Mouse (Mus musculus) CH12.LX (cell line): ENCODE results near the gene Uck1. TPM values are rescaled to one million over a fixed set of nuclear protein-coding genes. Genes with fewer than 3 reads are reported as not detected.

Experiments used
- DNase-seq: peaks from one replicate; pipeline ENCODE4 v3.0.0-alpha.2; 2013; ENCODE audit errors: extremely low read depth
- H3K27ac ChIP-seq: 2 replicates; pipeline ENCODE4 v1.5.1; 2012; ENCODE audit warnings: low read depth, mild to moderate bottlenecking, control low read depth, moderate library complexity; ENCODE audit not compliant: insufficient read depth
- H3K27me3 ChIP-seq: replicated peaks from 2 replicates; pipeline ENCODE3; 2012; ENCODE audit warnings: inconsistent platforms
- H3K36me3 ChIP-seq, 2 experiments: replicated peaks in 1 of 2; 2 replicates each; pipeline versions ENCODE3 to v1.6.1; 2012; ENCODE audit warnings: inconsistent platforms in 1 of 2, low read length in 1 of 2, mild to moderate bottlenecking in 1 of 2, mixed read lengths in 1 of 2, moderate library complexity in 1 of 2; ENCODE audit not compliant: control insufficient read depth in 1 of 2, insufficient read depth in 1 of 2
- H3K4me1 ChIP-seq, 2 experiments: 2 replicates each; pipeline ENCODE4 v1.6.1; 2012; ENCODE audit warnings: inconsistent platforms in 1 of 2, moderate library complexity in 1 of 2; ENCODE audit not compliant: insufficient read depth in 2 of 2, control insufficient read depth in 1 of 2
- H3K4me2 ChIP-seq: 2 replicates; pipeline ENCODE4 v1.6.1; 2012; ENCODE audit warnings: low read depth, mild to moderate bottlenecking, control low read depth; ENCODE audit not compliant: poor library complexity, insufficient read depth, severe bottlenecking
- H3K4me3 ChIP-seq, 3 experiments: fragments of 150-350 bp in 1 of 3; sonication (generic) in 1 of 3; replicated peaks in 1 of 3; 2 replicates each; pipeline versions ENCODE3 to v1.5.1; 2011 to 2012; ENCODE audit warnings: low read depth in 2 of 3, low read length in 2 of 3, mild to moderate bottlenecking in 2 of 3, moderate library complexity in 2 of 3, control low read depth in 1 of 3, improper control_type of control experiment in 1 of 3, inconsistent platforms in 1 of 3, mixed read lengths in 1 of 3; ENCODE audit not compliant: poor library complexity in 1 of 3
- H3K79me2 ChIP-seq: replicated peaks from 2 replicates; pipeline ENCODE4 v1.6.1; 2012; ENCODE audit warnings: mild to moderate bottlenecking, moderate library complexity; ENCODE audit not compliant: control insufficient read depth, poor library complexity, insufficient read depth, severe bottlenecking; ENCODE audit errors: extremely low read depth
- H3K9ac ChIP-seq: 2 replicates; pipeline ENCODE4 v1.6.1; 2012; ENCODE audit warnings: low read depth, mild to moderate bottlenecking, control low read depth, moderate library complexity; ENCODE audit not compliant: insufficient read depth
- H3K9me3 ChIP-seq: replicated peaks from 2 replicates; pipeline ENCODE3; 2012; ENCODE audit warnings: low read length, inconsistent platforms, mixed read lengths
- E2F4 ChIP-seq: IDR thresholded peaks from 2 replicates; pipeline ENCODE4 v1.6.1; 2011; ENCODE audit warnings: low read depth, low read length, improper control_type of control experiment; ENCODE audit not compliant: insufficient replicate concordance
- EP300 ChIP-seq: IDR thresholded peaks from 2 replicates; pipeline ENCODE4 v1.6.1; 2011; ENCODE audit warnings: low read length, improper control_type of control experiment
- ETS1 ChIP-seq: conservative IDR thresholded peaks from 2 replicates; pipeline ENCODE4 v1.6.1; 2012; ENCODE audit warnings: low read depth, mild to moderate bottlenecking, inconsistent platforms, low read length, improper control_type of control experiment, moderate library complexity
- HCFC1 ChIP-seq: IDR thresholded peaks from 2 replicates; pipeline ENCODE4 v1.6.1; 2012; ENCODE audit warnings: low read depth, mild to moderate bottlenecking, inconsistent platforms, low read length, improper control_type of control experiment
- IRF4 ChIP-seq: IDR thresholded peaks from 2 replicates; pipeline ENCODE4 v1.6.1; 2014; ENCODE audit warnings: low read depth, mild to moderate bottlenecking, inconsistent platforms, low read length, improper control_type of control experiment
- JUND ChIP-seq: conservative IDR thresholded peaks from 2 replicates; pipeline ENCODE4 v1.6.1; 2011; ENCODE audit warnings: low read depth, low read length, improper control_type of control experiment
- MAX ChIP-seq: IDR thresholded peaks from 2 replicates; pipeline ENCODE4 v1.6.1; 2011; ENCODE audit warnings: low read length, improper control_type of control experiment
- MXI1 ChIP-seq: IDR thresholded peaks from 2 replicates; pipeline ENCODE4 v1.6.1; 2011; ENCODE audit warnings: mild to moderate bottlenecking, low read depth, low read length, improper control_type of control experiment
- NELFE ChIP-seq: IDR thresholded peaks from 2 replicates; pipeline ENCODE4 v1.6.1; 2011; ENCODE audit warnings: low read depth, low read length, improper control_type of control experiment
- PAX5 ChIP-seq: IDR thresholded peaks from 2 replicates; pipeline ENCODE4 v1.6.1; 2012; ENCODE audit warnings: low read length, inconsistent platforms, mixed read lengths
- RAD21 ChIP-seq: IDR thresholded peaks from 2 replicates; pipeline ENCODE4 v1.6.1; 2011; ENCODE audit warnings: low read depth, mild to moderate bottlenecking, low read length, improper control_type of control experiment, moderate library complexity
- RCOR1 ChIP-seq: conservative IDR thresholded peaks from 2 replicates; pipeline ENCODE4 v1.6.1; 2012; ENCODE audit warnings: low read depth, mild to moderate bottlenecking, inconsistent platforms, low read length, improper control_type of control experiment
- SIN3A ChIP-seq: IDR thresholded peaks from 2 replicates; pipeline ENCODE4 v1.6.1; 2012; ENCODE audit warnings: low read length, improper control_type of control experiment, inconsistent platforms
- UBTF ChIP-seq: IDR thresholded peaks from 2 replicates; pipeline ENCODE4 v1.6.1; 2012; ENCODE audit warnings: low read depth, mild to moderate bottlenecking, inconsistent platforms, low read length, improper control_type of control experiment, moderate library complexity
- ZC3H11A ChIP-seq: IDR thresholded peaks from 2 replicates; pipeline ENCODE4 v1.6.1; 2012; ENCODE audit warnings: low read depth, mild to moderate bottlenecking, inconsistent platforms, low read length, improper control_type of control experiment
- ZMIZ1 ChIP-seq: IDR thresholded peaks from 2 replicates; pipeline ENCODE4 v1.6.1; 2012; ENCODE audit warnings: low read depth, mild to moderate bottlenecking, inconsistent platforms, low read length, improper control_type of control experiment
- ZNF384 ChIP-seq: IDR thresholded peaks from 2 replicates; pipeline ENCODE4 v1.6.1; 2012; ENCODE audit warnings: low read depth, low read length, improper control_type of control experiment, inconsistent platforms
- dilution Hi-C: fragments of 300-500 bp; cut with MboI; formaldehyde crosslinking; loops from 2 replicates; pipeline ENCODE4 v1.14.3; 2020; ENCODE audit warnings: low sequenced_read_pairs; ENCODE audit not compliant: extremely low pct_unique_long_range_greater_than_20kb, extremely low pct_ligation_motif_present
- in situ Hi-C: fragments of 300-500 bp; cut with MboI; formaldehyde crosslinking; loops from 3 replicates; pipeline ENCODE4 v1.14.3; 2019; ENCODE audit warnings: low sequenced_read_pairs, low pct_ligation_motif_present, low pct_unique_long_range_greater_than_20kb, mixed read lengths
- polyA plus RNA-seq: library from polyadenylated mRNA; unstranded; fragments of >175 nt; gene quantifications from 2 replicates; pipeline ENCODE4 v1.2.1, GENCODE M21; 2012; ENCODE audit warnings: low read depth; ENCODE audit not compliant: insufficient read length
- total RNA-seq, 2 experiments: library from RNA; depleted of rRNA; stranded (reverse); fragments of 300-350 nt in 1 of 2; fragments of >200 nt in 1 of 2; gene quantifications; 2 replicates each; pipeline ENCODE4 v1.2.3; 2012 to 2014

Uck1 gene
- total and polyA plus RNA-seq, 3 experiments = 33.7 to 45.0 (median 35.7) TPM

GRCm38 (mm10) chr2:32251791-32252527 is 8.0 kb downstream of the Uck1 start:
- Histone ChIP-seq H3K79me2 (no peaks in the 10 kb centered on the region), H3K4me1 (no peaks in the 10 kb centered on the region), H3K27me3 (no peaks in the 10 kb centered on the region), H3K9me3 (no peaks in the 10 kb centered on the region), H3K36me3 (peaks cover 84 to 89% of the 10 kb centered on the region in 2 experiments), H3K9ac (no peak overlapping the region)
- no peak for DNase-seq
- in situ Hi-C loops = no loop called here
- dilution Hi-C loops = no loop called here
- TF ChIP-seq ZMIZ1 = no peak
- no peak for TF ChIP-seq UBTF
- no peak for TF ChIP-seq IRF4
- no peak for TF ChIP-seq SIN3A
- no peak for TF ChIP-seq JUND
- no peak for TF ChIP-seq RAD21
- TF ChIP-seq, all 38 proteins: peak for 0
- H3K4me3 ChIP-seq = no peak overlapping the region
- H3K27ac ChIP-seq = no peak overlapping the region
- H3K4me2 ChIP-seq = no peak overlapping the region

- Histone ChIP-seq H3K4me1 (no peaks in the 10 kb centered on the region), H3K4me2 (no peak overlapping the region), H3K27ac (no peak overlapping the region), H3K9me3 (no peaks in the 10 kb centered on the region), H3K27me3 (no peaks in the 10 kb centered on the region), H3K4me3 (no peak overlapping the region), H3K9ac (no peak overlapping the region), H3K79me2 (no peaks in the 10 kb centered on the region), H3K36me3 (peaks cover 73 to 96% of the 10 kb centered on the region in 2 experiments)
- TF ChIP-seq ZC3H11A (no peak), E2F4 (no peak), EP300 (no peak)
- dilution Hi-C loops (no loop called here), in situ Hi-C loops (no loop called here)
- no peak for DNase-seq
These were observed 11.3 kb downstream of the Uck1 start for GRCm38 (mm10) chr2:32248377-32249361.

- dilution Hi-C loops (no loop called here), in situ Hi-C loops (no loop called here)
- H3K27me3 ChIP-seq = no peaks in the 10 kb centered on the region
- H3K4me2 ChIP-seq = no peak overlapping the region
- no peak for TF ChIP-seq ETS1
- no peak for TF ChIP-seq ZC3H11A
- no peak for TF ChIP-seq PAX5
- no peak for TF ChIP-seq RCOR1
- no peak for TF ChIP-seq MXI1
- TF ChIP-seq MAX = no peak
- no peak for TF ChIP-seq NELFE
- no peak for TF ChIP-seq ZNF384
- no peak for TF ChIP-seq HCFC1
- TF ChIP-seq RAD21 = no peak
- H3K9me3 ChIP-seq = no peaks in the 10 kb centered on the region
- DNase-seq = no peak
- peaks cover 61 to 96% of the 10 kb centered on the region in 2 experiments for H3K36me3 ChIP-seq
- H3K27ac ChIP-seq = no peak overlapping the region
- no peaks in the 10 kb centered on the region for H3K4me1 ChIP-seq
- no peak overlapping the region for H3K9ac ChIP-seq
- no peaks in the 10 kb centered on the region for H3K79me2 ChIP-seq
- no peak overlapping the region for H3K4me3 ChIP-seq
These were observed 13.2 kb downstream of the Uck1 start for GRCm38 (mm10) chr2:32246741-32247140.
